Mouse (Mus musculus): ENCODE results near the gene Pex5. TPM values are rescaled to one million over a fixed set of nuclear protein-coding genes. Genes with fewer than 3 reads are reported as not detected.

The Pex5 gene
- total RNA-seq, 2 experiments from 2014 or later, result 78.8 to 80.2 TPM

- intact Hi-C loops (cut with DNase I), result loop anchor here (5.0 to 10.0 kb wide), 4 partner anchors 444 to 1482 kb away; no protein-coding TSS in a partner anchor
- no peak for DNase-seq (ENCODE audit: low spot score in 2 of 2)
Measured at GRCm38 (mm10) chr6:124376311-124376710, 38.6 kb downstream of the Pex5 start.

GRCm38 (mm10) chr6:124375435-124375884, 39.4 kb downstream of the Pex5 start:
- DNase-seq (ENCODE audit: low spot score in 2 of 2), result no peak
- intact Hi-C loops (cut with DNase I), result loop anchor here (5.0 to 10.0 kb wide), 4 partner anchors 443 to 1481 kb away; no protein-coding TSS in a partner anchor

GRCm38 (mm10) chr6:124374683-124375082, 40.2 kb downstream of the Pex5 start:
- no peak for DNase-seq (ENCODE audit: low spot score in 2 of 2)
- intact Hi-C loops (cut with DNase I), result loop anchor here (5.0 to 10.0 kb wide), 4 partner anchors 442 to 1480 kb away; no protein-coding TSS in a partner anchor

GRCm38 (mm10) chr6:124373584-124374206, 41.2 kb downstream of the Pex5 start:
- intact Hi-C loops (cut with DNase I), result loop anchor here (10.0 kb wide), 1 partner anchor 1479 kb away; no protein-coding TSS in a partner anchor
- no peak for DNase-seq (ENCODE audit: low spot score in 2 of 2)

- intact Hi-C loops (cut with DNase I), result no loop called here
Measured at GRCm38 (mm10) chr6:124364328-124364727, 50.5 kb downstream of the Pex5 start.

GRCm38 (mm10) chr6:124360549-124360948, 54.3 kb downstream of the Pex5 start:
- intact Hi-C loops (cut with DNase I), result no loop called here
- no peak for DNase-seq (ENCODE audit: low spot score in 2 of 2)

More at GRCm38 (mm10) chr6:124364328-124364727, 50.5 kb downstream of the Pex5 start:
- no peak for DNase-seq (ENCODE audit: low spot score in 2 of 2)

GRCm38 (mm10) chr6:124358953-124359352, 55.9 kb downstream of the Pex5 start:
- DNase-seq (ENCODE audit: low spot score in 2 of 2), result no peak
- intact Hi-C loops (cut with DNase I), result no loop called here

- no peak for DNase-seq (ENCODE audit: low spot score in 2 of 2)
Measured at GRCm38 (mm10) chr6:124353246-124353645, 61.6 kb downstream of the Pex5 start.

More at GRCm38 (mm10) chr6:124353246-124353645, 61.6 kb downstream of the Pex5 start:
- intact Hi-C loops (cut with DNase I), result no loop called here

Other genes with a start within 250 kb of the Pex5 start
- not detected for gene Vmn2r27, start 183.2 kb downstream of the Pex5 start, total RNA-seq (2021)
- gene Cd163, start 110.4 kb downstream of the Pex5 start, total RNA-seq (2021), result 1 to 10 TPM; 2.5 to 4.7 TPM
- 100 to 1,000 TPM; 371 to 377 TPM for gene Clstn3, start 49.7 kb upstream of the Pex5 start, total RNA-seq (2021)
- gene C1rl, start 78.0 kb upstream of the Pex5 start, total RNA-seq (2021), result under 1 TPM; 0.18 to 0.59 TPM
- 1 to 10 TPM; 1.1 to 1.3 TPM for gene C1ra, start 97.3 kb upstream of the Pex5 start, total RNA-seq (2021)
- 1 to 10 TPM; 1.4 to 1.6 TPM for gene C1s1, start 127.3 kb upstream of the Pex5 start, total RNA-seq (2021)
- under 1 TPM in 1 of 2 experiments, not detected in 1; 0.18 TPM for gene C1rb, start 155.2 kb upstream of the Pex5 start, total RNA-seq (2021)
- gene C1s2, start 221.0 kb upstream of the Pex5 start, total RNA-seq (2021), result under 1 TPM; 0.26 to 0.57 TPM
- gene Lpcat3, start 248.0 kb upstream of the Pex5 start, total RNA-seq (2021), result 10 to 100 TPM; 33.8 to 37.1 TPM